Mouse (Mus musculus): ENCODE measurements at regions not wholly inside any gene's neighbourhood (a gene's known extent, or its start where the extent isn't known, plus 50 kb on each side); places are given as distances from the start of the nearest gene placed in this dataset.

GRCm38 (mm10) chr19:54340778-54341291 is 296.9 kb downstream of the Adra2a start:
- Histone ChIP-seq H3K27me3 (ENCODE audit: control insufficient read depth, insufficient read depth, low read length) (no peaks in the 10 kb centered on the region), H3K4me3 (ENCODE audit: low read depth, low read length) (no peak overlapping the region), H3K27ac (ENCODE audit: insufficient read depth, low read depth, low read length) (no peak overlapping the region), H3K36me3 (ENCODE audit: control insufficient read depth, insufficient read depth, low read length) (no peaks in the 10 kb centered on the region), H3K4me1 (ENCODE audit: control insufficient read depth, insufficient read depth, insufficient read length, low read length) (no peaks in the 10 kb centered on the region)
- no peak for TF ChIP-seq CTCF (IDR thresholded peaks at IDR 0.05; ENCODE audit: extremely low read depth, insufficient read length, insufficient replicate concordance, low read depth, low read length)
- no peak for TF ChIP-seq POLR2A (IDR thresholded peaks at IDR 0.05; ENCODE audit: low read depth, low read length)
- WGBS: 82% methylated on average over 2 of the region's 2 CpGs

GRCm38 (mm10) chr19:54359731-54360130 is 315.8 kb downstream of the Adra2a start:
- no peaks in the 10 kb centered on the region for H3K27me3 ChIP-seq (ENCODE audit: control insufficient read depth, insufficient read depth, low read length)
- no peaks in the 10 kb centered on the region for H3K4me1 ChIP-seq (ENCODE audit: control insufficient read depth, insufficient read depth, insufficient read length, low read length)
- TF ChIP-seq POLR2A (IDR thresholded peaks at IDR 0.05; ENCODE audit: low read depth, low read length) (no peak), CTCF (IDR thresholded peaks at IDR 0.05; ENCODE audit: extremely low read depth, insufficient read length, insufficient replicate concordance, low read depth, low read length) (no peak)
- 81% methylated on average over 7 of the region's 7 CpGs for WGBS
- H3K4me3 ChIP-seq (ENCODE audit: low read depth, low read length): no peak overlapping the region
- no peak overlapping the region for H3K27ac ChIP-seq (ENCODE audit: insufficient read depth, low read depth, low read length)
- H3K36me3 ChIP-seq (ENCODE audit: control insufficient read depth, insufficient read depth, low read length): no peaks in the 10 kb centered on the region

GRCm38 (mm10) chr19:54360660-54361059 is 316.7 kb downstream of the Adra2a start:
- Histone ChIP-seq H3K36me3 (ENCODE audit: control insufficient read depth, insufficient read depth, low read length) (no peaks in the 10 kb centered on the region), H3K27ac (ENCODE audit: insufficient read depth, low read depth, low read length) (no peak overlapping the region), H3K4me1 (ENCODE audit: control insufficient read depth, insufficient read depth, insufficient read length, low read length) (no peaks in the 10 kb centered on the region), H3K4me3 (ENCODE audit: low read depth, low read length) (no peak overlapping the region), H3K27me3 (ENCODE audit: control insufficient read depth, insufficient read depth, low read length) (no peaks in the 10 kb centered on the region)
- WGBS: 88% methylated on average over 3 of the region's 3 CpGs
- TF ChIP-seq CTCF (IDR thresholded peaks at IDR 0.05; ENCODE audit: extremely low read depth, insufficient read length, insufficient replicate concordance, low read depth, low read length) (no peak), POLR2A (IDR thresholded peaks at IDR 0.05; ENCODE audit: low read depth, low read length) (no peak)

GRCm38 (mm10) chr19:54385101-54385500 is 341.1 kb downstream of the Adra2a start:
- Histone ChIP-seq H3K36me3 (ENCODE audit: control insufficient read depth, insufficient read depth, low read length) (no peaks in the 10 kb centered on the region), H3K4me3 (ENCODE audit: low read depth, low read length) (no peak overlapping the region), H3K27ac (ENCODE audit: insufficient read depth, low read depth, low read length) (no peak overlapping the region), H3K4me1 (ENCODE audit: control insufficient read depth, insufficient read depth, insufficient read length, low read length) (no peaks in the 10 kb centered on the region), H3K27me3 (ENCODE audit: control insufficient read depth, insufficient read depth, low read length) (no peaks in the 10 kb centered on the region)
- no peak for TF ChIP-seq CTCF (IDR thresholded peaks at IDR 0.05; ENCODE audit: extremely low read depth, insufficient read length, insufficient replicate concordance, low read depth, low read length)
- TF ChIP-seq POLR2A (IDR thresholded peaks at IDR 0.05; ENCODE audit: low read depth, low read length): no peak

GRCm38 (mm10) chr19:54391406-54391805 is 347.5 kb downstream of the Adra2a start:
- Histone ChIP-seq H3K27me3 (ENCODE audit: control insufficient read depth, insufficient read depth, low read length) (no peaks in the 10 kb centered on the region), H3K4me1 (ENCODE audit: control insufficient read depth, insufficient read depth, insufficient read length, low read length) (no peaks in the 10 kb centered on the region), H3K27ac (ENCODE audit: insufficient read depth, low read depth, low read length) (no peak overlapping the region), H3K36me3 (ENCODE audit: control insufficient read depth, insufficient read depth, low read length) (no peaks in the 10 kb centered on the region), H3K4me3 (ENCODE audit: low read depth, low read length) (no peak overlapping the region)
- TF ChIP-seq POLR2A (IDR thresholded peaks at IDR 0.05; ENCODE audit: low read depth, low read length) (no peak), CTCF (IDR thresholded peaks at IDR 0.05; ENCODE audit: extremely low read depth, insufficient read length, insufficient replicate concordance, low read depth, low read length) (no peak)
- WGBS: 74% methylated on average over 6 of the region's 6 CpGs

GRCm38 (mm10) chr19:54399651-54400050 is 355.7 kb downstream of the Adra2a start:
- H3K27me3 ChIP-seq (ENCODE audit: control insufficient read depth, insufficient read depth, low read length): no peaks in the 10 kb centered on the region
- TF ChIP-seq CTCF (IDR thresholded peaks at IDR 0.05; ENCODE audit: extremely low read depth, insufficient read length, insufficient replicate concordance, low read depth, low read length): no peak
- TF ChIP-seq POLR2A (IDR thresholded peaks at IDR 0.05; ENCODE audit: low read depth, low read length): no peak
- WGBS: 71% methylated on average over 7 of the region's 7 CpGs
- H3K27ac ChIP-seq (ENCODE audit: insufficient read depth, low read depth, low read length): no peak overlapping the region
- no peaks in the 10 kb centered on the region for H3K36me3 ChIP-seq (ENCODE audit: control insufficient read depth, insufficient read depth, low read length)
- H3K4me3 ChIP-seq (ENCODE audit: low read depth, low read length): no peak overlapping the region
- no peaks in the 10 kb centered on the region for H3K4me1 ChIP-seq (ENCODE audit: control insufficient read depth, insufficient read depth, insufficient read length, low read length)

GRCm38 (mm10) chr19:54407904-54408303 is 364.0 kb downstream of the Adra2a start:
- no peaks in the 10 kb centered on the region for H3K36me3 ChIP-seq (ENCODE audit: control insufficient read depth, insufficient read depth, low read length)
- TF ChIP-seq POLR2A (IDR thresholded peaks at IDR 0.05; ENCODE audit: low read depth, low read length) (no peak), CTCF (IDR thresholded peaks at IDR 0.05; ENCODE audit: extremely low read depth, insufficient read length, insufficient replicate concordance, low read depth, low read length) (no peak)
- H3K27me3 ChIP-seq (ENCODE audit: control insufficient read depth, insufficient read depth, low read length): no peaks in the 10 kb centered on the region
- 83% methylated on average over 4 of the region's 4 CpGs for WGBS
- no peaks in the 10 kb centered on the region for H3K4me1 ChIP-seq (ENCODE audit: control insufficient read depth, insufficient read depth, insufficient read length, low read length)
- no peak overlapping the region for H3K4me3 ChIP-seq (ENCODE audit: low read depth, low read length)
- H3K27ac ChIP-seq (ENCODE audit: insufficient read depth, low read depth, low read length): no peak overlapping the region
